Mouse (Mus musculus) CH12.LX (cell line): ENCODE measurements around the gene Prss37. TPM values are rescaled to one million over a fixed set of nuclear protein-coding genes. Genes with fewer than 3 reads are reported as not detected.

ENCODE experiments used
- DNase-seq: peaks from one replicate; pipeline ENCODE4 v3.0.0-alpha.2; 2013; ENCODE audit errors: extremely low read depth
- H3K27ac ChIP-seq: 2 replicates; pipeline ENCODE4 v1.5.1; 2012; ENCODE audit warnings: low read depth, mild to moderate bottlenecking, control low read depth, moderate library complexity; ENCODE audit not compliant: insufficient read depth
- H3K27me3 ChIP-seq: replicated peaks from 2 replicates; pipeline ENCODE3; 2012; ENCODE audit warnings: inconsistent platforms
- H3K36me3 ChIP-seq, 2 experiments: replicated peaks in 1 of 2; 2 replicates each; pipeline versions ENCODE3 to v1.6.1; 2012; ENCODE audit warnings: inconsistent platforms in 1 of 2, low read length in 1 of 2, mild to moderate bottlenecking in 1 of 2, mixed read lengths in 1 of 2, moderate library complexity in 1 of 2; ENCODE audit not compliant: control insufficient read depth in 1 of 2, insufficient read depth in 1 of 2
- H3K4me1 ChIP-seq, 2 experiments: 2 replicates each; pipeline ENCODE4 v1.6.1; 2012; ENCODE audit warnings: inconsistent platforms in 1 of 2, moderate library complexity in 1 of 2; ENCODE audit not compliant: insufficient read depth in 2 of 2, control insufficient read depth in 1 of 2
- H3K4me2 ChIP-seq: 2 replicates; pipeline ENCODE4 v1.6.1; 2012; ENCODE audit warnings: low read depth, mild to moderate bottlenecking, control low read depth; ENCODE audit not compliant: poor library complexity, insufficient read depth, severe bottlenecking
- H3K4me3 ChIP-seq, 3 experiments: fragments of 150-350 bp in 1 of 3; sonication (generic) in 1 of 3; replicated peaks in 1 of 3; 2 replicates each; pipeline versions ENCODE3 to v1.5.1; 2011 to 2012; ENCODE audit warnings: low read depth in 2 of 3, low read length in 2 of 3, mild to moderate bottlenecking in 2 of 3, moderate library complexity in 2 of 3, control low read depth in 1 of 3, improper control_type of control experiment in 1 of 3, inconsistent platforms in 1 of 3, mixed read lengths in 1 of 3; ENCODE audit not compliant: poor library complexity in 1 of 3
- H3K79me2 ChIP-seq: replicated peaks from 2 replicates; pipeline ENCODE4 v1.6.1; 2012; ENCODE audit warnings: mild to moderate bottlenecking, moderate library complexity; ENCODE audit not compliant: control insufficient read depth, poor library complexity, insufficient read depth, severe bottlenecking; ENCODE audit errors: extremely low read depth
- H3K9ac ChIP-seq: 2 replicates; pipeline ENCODE4 v1.6.1; 2012; ENCODE audit warnings: low read depth, mild to moderate bottlenecking, control low read depth, moderate library complexity; ENCODE audit not compliant: insufficient read depth
- H3K9me3 ChIP-seq: replicated peaks from 2 replicates; pipeline ENCODE3; 2012; ENCODE audit warnings: low read length, inconsistent platforms, mixed read lengths
- CHD1 ChIP-seq: IDR thresholded peaks from 2 replicates; pipeline ENCODE4 v1.6.1; 2012; ENCODE audit warnings: low read depth, low read length, improper control_type of control experiment, inconsistent platforms
- CHD2 ChIP-seq: IDR thresholded peaks from 2 replicates; pipeline ENCODE4 v1.6.1; 2011; ENCODE audit warnings: low read length, improper control_type of control experiment
- CTCF ChIP-seq, 2 experiments: IDR thresholded peaks in 1 of 2; conservative IDR thresholded peaks in 1 of 2; 2 replicates each; pipeline ENCODE4 v1.5.1; 2011 to 2012; ENCODE audit warnings: low read depth in 2 of 2, low read length in 2 of 2, improper control_type of control experiment in 1 of 2, inconsistent platforms in 1 of 2, mild to moderate bottlenecking in 1 of 2, moderate library complexity in 1 of 2
- E2F4 ChIP-seq: IDR thresholded peaks from 2 replicates; pipeline ENCODE4 v1.6.1; 2011; ENCODE audit warnings: low read depth, low read length, improper control_type of control experiment; ENCODE audit not compliant: insufficient replicate concordance
- ELF1 ChIP-seq: IDR thresholded peaks from 2 replicates; pipeline ENCODE4 v1.6.1; 2014; ENCODE audit warnings: low read depth, mild to moderate bottlenecking, inconsistent platforms, low read length, improper control_type of control experiment
- EP300 ChIP-seq: IDR thresholded peaks from 2 replicates; pipeline ENCODE4 v1.6.1; 2011; ENCODE audit warnings: low read length, improper control_type of control experiment
- ETS1 ChIP-seq: conservative IDR thresholded peaks from 2 replicates; pipeline ENCODE4 v1.6.1; 2012; ENCODE audit warnings: low read depth, mild to moderate bottlenecking, inconsistent platforms, low read length, improper control_type of control experiment, moderate library complexity
- HCFC1 ChIP-seq: IDR thresholded peaks from 2 replicates; pipeline ENCODE4 v1.6.1; 2012; ENCODE audit warnings: low read depth, mild to moderate bottlenecking, inconsistent platforms, low read length, improper control_type of control experiment
- IRF4 ChIP-seq: IDR thresholded peaks from 2 replicates; pipeline ENCODE4 v1.6.1; 2014; ENCODE audit warnings: low read depth, mild to moderate bottlenecking, inconsistent platforms, low read length, improper control_type of control experiment
- JUN ChIP-seq: IDR thresholded peaks from 2 replicates; pipeline ENCODE4 v1.6.1; 2011; ENCODE audit warnings: low read depth, mild to moderate bottlenecking, low read length, improper control_type of control experiment, moderate library complexity; ENCODE audit not compliant: insufficient read depth
- JUND ChIP-seq: conservative IDR thresholded peaks from 2 replicates; pipeline ENCODE4 v1.6.1; 2011; ENCODE audit warnings: low read depth, low read length, improper control_type of control experiment
- MAX ChIP-seq: IDR thresholded peaks from 2 replicates; pipeline ENCODE4 v1.6.1; 2011; ENCODE audit warnings: low read length, improper control_type of control experiment
- MAZ ChIP-seq: IDR thresholded peaks from 2 replicates; pipeline ENCODE4 v1.6.1; 2012; ENCODE audit warnings: low read depth, mild to moderate bottlenecking, inconsistent platforms, low read length, improper control_type of control experiment, moderate library complexity
- MEF2A ChIP-seq: IDR thresholded peaks from 2 replicates; pipeline ENCODE4 v1.6.1; 2014; ENCODE audit warnings: low read depth, mild to moderate bottlenecking, inconsistent platforms, low read length, improper control_type of control experiment, borderline replicate concordance
- MXI1 ChIP-seq: IDR thresholded peaks from 2 replicates; pipeline ENCODE4 v1.6.1; 2011; ENCODE audit warnings: mild to moderate bottlenecking, low read depth, low read length, improper control_type of control experiment
- NELFE ChIP-seq: IDR thresholded peaks from 2 replicates; pipeline ENCODE4 v1.6.1; 2011; ENCODE audit warnings: low read depth, low read length, improper control_type of control experiment
- PAX5 ChIP-seq: IDR thresholded peaks from 2 replicates; pipeline ENCODE4 v1.6.1; 2012; ENCODE audit warnings: low read length, inconsistent platforms, mixed read lengths
- POLR2AphosphoS2 ChIP-seq: IDR thresholded peaks from 2 replicates; pipeline ENCODE4 v1.6.1; 2011; ENCODE audit warnings: low read depth, low read length, improper control_type of control experiment
- RAD21 ChIP-seq: IDR thresholded peaks from 2 replicates; pipeline ENCODE4 v1.6.1; 2011; ENCODE audit warnings: low read depth, mild to moderate bottlenecking, low read length, improper control_type of control experiment, moderate library complexity
- SMC3 ChIP-seq: IDR thresholded peaks from 2 replicates; pipeline ENCODE4 v1.6.1; 2011; ENCODE audit warnings: low read depth, low read length, improper control_type of control experiment
- TCF12 ChIP-seq: IDR thresholded peaks from 2 replicates; pipeline ENCODE4 v1.6.1; 2014; ENCODE audit warnings: low read depth, mild to moderate bottlenecking, inconsistent platforms, low read length, improper control_type of control experiment
- USF2 ChIP-seq: conservative IDR thresholded peaks from 2 replicates; pipeline ENCODE4 v1.6.1; 2011; ENCODE audit warnings: low read depth, low read length, improper control_type of control experiment
- ZKSCAN1 ChIP-seq: IDR thresholded peaks from 2 replicates; pipeline ENCODE4 v1.6.1; 2012; ENCODE audit warnings: low read depth, inconsistent platforms, low read length, improper control_type of control experiment, borderline replicate concordance
- ZNF384 ChIP-seq: IDR thresholded peaks from 2 replicates; pipeline ENCODE4 v1.6.1; 2012; ENCODE audit warnings: low read depth, low read length, improper control_type of control experiment, inconsistent platforms
- dilution Hi-C: fragments of 300-500 bp; cut with MboI; formaldehyde crosslinking; loops from 2 replicates; pipeline ENCODE4 v1.14.3; 2020; ENCODE audit warnings: low sequenced_read_pairs; ENCODE audit not compliant: extremely low pct_unique_long_range_greater_than_20kb, extremely low pct_ligation_motif_present
- in situ Hi-C: fragments of 300-500 bp; cut with MboI; formaldehyde crosslinking; loops from 3 replicates; pipeline ENCODE4 v1.14.3; 2019; ENCODE audit warnings: low sequenced_read_pairs, low pct_ligation_motif_present, low pct_unique_long_range_greater_than_20kb, mixed read lengths
- polyA plus RNA-seq: library from polyadenylated mRNA; unstranded; fragments of >175 nt; gene quantifications from 2 replicates; pipeline ENCODE4 v1.2.1, GENCODE M21; 2012; ENCODE audit warnings: low read depth; ENCODE audit not compliant: insufficient read length
- total RNA-seq, 2 experiments: library from RNA; depleted of rRNA; stranded (reverse); fragments of 300-350 nt in 1 of 2; fragments of >200 nt in 1 of 2; gene quantifications; 2 replicates each; pipeline ENCODE4 v1.2.3; 2012 to 2014

Prss37 gene
- total and polyA plus RNA-seq, 3 experiments: not detected

- H3K4me1 ChIP-seq: no peaks in the 10 kb centered on the region
- H3K9me3 ChIP-seq: no peaks in the 10 kb centered on the region
- no peak overlapping the region for H3K27ac ChIP-seq
- dilution Hi-C loops: no loop called here
- no peak overlapping the region for H3K9ac ChIP-seq
- DNase-seq: no peak
- no peaks in the 10 kb centered on the region for H3K27me3 ChIP-seq
- no peaks in the 10 kb centered on the region for H3K79me2 ChIP-seq
- in situ Hi-C loops: no loop called here
- no peaks in the 10 kb centered on the region for H3K36me3 ChIP-seq
- no peak overlapping the region for H3K4me2 ChIP-seq
- H3K4me3 ChIP-seq: no peak overlapping the region
- TF ChIP-seq EP300 (no peak), MEF2A (no peak), CHD1 (no peak), ETS1 (no peak), CTCF (conservative IDR thresholded peaks at IDR 0.05 in 1 of 2, IDR thresholded peaks at IDR 0.05 in 1 of 2; ENCODE audit: low read depth in 2 of 2, low read length in 2 of 2) (no peak), HCFC1 (no peak), ZKSCAN1 (no peak), SMC3 (no peak), USF2 (no peak), CHD2 (no peak), MXI1 (no peak), PAX5 (no peak), JUND (no peak), MAX (no peak), POLR2AphosphoS2 (no peak), RAD21 (no peak), TCF12 (no peak), E2F4 (no peak), ZNF384 (no peak)
- TF ChIP-seq, all 38 proteins: peak for 0
These were observed 25.4 kb upstream of the Prss37 start for GRCm38 (mm10) chr6:40544690-40545089.

- Histone ChIP-seq H3K27ac (no peak within 1 kb of the TSS), H3K9me3 (no peaks in the 10 kb centered on the region), H3K36me3 (no peaks in the 10 kb centered on the region), H3K27me3 (no peaks in the 10 kb centered on the region), H3K9ac (no peak within 1 kb of the TSS), H3K4me1 (no peaks in the 10 kb centered on the region), H3K79me2 (no peaks in the 10 kb centered on the region), H3K4me3 (no peak within 1 kb of the TSS), H3K4me2 (no peak within 1 kb of the TSS)
- dilution Hi-C loops: no loop called here
- no peak for DNase-seq
- TF ChIP-seq TCF12 (no peak), EP300 (no peak), JUN (no peak), IRF4 (no peak), MAZ (no peak), RAD21 (no peak), MXI1 (no peak), ELF1 (no peak), NELFE (no peak), MEF2A (no peak), MAX (no peak)
- in situ Hi-C loops: no loop called here
These were observed 26.1 kb downstream of the Prss37 start, which contains the start of gene Tas2r108 for GRCm38 (mm10) chr6:40493229-40493628. Gene Tas2r108 (plus strand): TSS chr6:40493529.
